Mouse (Mus musculus): ENCODE data around the gene 4933421I07Rik.

- TF ChIP-seq CTCF (IDR thresholded peaks at IDR 0.05; ENCODE audit: control insufficient read depth, insufficient read depth, insufficient read length): no peak
- TF ChIP-seq CEBPB (IDR thresholded peaks at IDR 0.05; ENCODE audit: low read depth): no peak
- no peak for TF ChIP-seq USF1 (IDR thresholded peaks at IDR 0.05; ENCODE audit: low read depth)
- TF ChIP-seq MAX (IDR thresholded peaks at IDR 0.05): no peak
- no peak for TF ChIP-seq MYOD1 (IDR thresholded peaks at IDR 0.05; ENCODE audit: control insufficient read depth, insufficient read length, low read depth)
Measured at GRCm38 (mm10) chr7:42450618-42451017, 2.7 kb upstream of the 4933421I07Rik start.

Data from C2C12 (cell line).